Mouse (Mus musculus): ENCODE results near the gene Med23.

DNA sequence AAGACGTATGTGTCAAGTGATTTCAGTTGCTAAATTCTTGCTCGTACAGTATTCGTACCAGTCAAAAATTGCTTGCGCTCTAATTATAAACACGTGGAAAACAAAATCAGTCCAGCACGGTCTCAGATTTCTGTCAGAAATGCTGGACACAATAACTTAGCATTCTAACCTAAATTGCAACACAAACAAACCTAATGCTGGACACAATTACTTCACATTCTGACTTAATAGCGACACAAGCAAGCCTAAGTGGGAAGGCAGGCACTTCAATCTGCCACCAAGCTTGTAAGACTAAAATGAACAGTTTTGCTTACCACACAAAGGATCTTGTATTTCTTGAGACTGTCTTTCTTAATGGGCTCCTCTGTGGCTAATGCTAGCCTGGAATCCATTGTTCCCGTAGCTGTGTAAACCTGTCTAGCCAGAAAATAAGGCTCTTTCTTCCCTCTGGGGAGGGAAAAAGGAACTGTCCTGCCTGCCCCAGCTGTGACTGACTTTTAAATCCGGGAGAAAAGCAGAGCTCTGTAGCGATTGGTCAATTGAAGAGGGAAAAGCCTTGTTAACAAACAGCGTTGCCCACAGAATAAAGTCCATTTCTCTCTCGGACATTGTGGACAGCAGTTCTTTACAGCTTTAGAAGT is 34.0 kb upstream of the Med23 start:
- no peak for TF ChIP-seq POLR2A (IDR thresholded peaks at IDR 0.05; ENCODE audit: borderline replicate concordance, low read depth, low read length)
- no peak for TF ChIP-seq CTCF (IDR thresholded peaks at IDR 0.05; ENCODE audit: low read depth, low read length)
